Mouse (Mus musculus) C2C12 (cell line): ENCODE results near the gene Dnajc10. TPM values are rescaled to one million over a fixed set of nuclear protein-coding genes. Genes with fewer than 3 reads are reported as not detected.
A peak's percentile ranks its signal among the peaks of the same experiment; 100 is the strongest.

Experiments
- H3K27me3 ChIP-seq: one replicate; pipeline ENCODE4 v1.6.1; 2011; ENCODE audit not compliant: control insufficient read depth, insufficient read depth, insufficient read length
- H3K36me3 ChIP-seq: one replicate; pipeline ENCODE4 v1.6.1; 2011; ENCODE audit not compliant: control insufficient read depth, insufficient read depth
- H3K4me3 ChIP-seq: one replicate; pipeline ENCODE4 v1.5.1; 2011; ENCODE audit warnings: mild to moderate bottlenecking, control low read depth; ENCODE audit not compliant: poor library complexity, insufficient read depth, severe bottlenecking
- H3K79me2 ChIP-seq: one replicate; pipeline ENCODE4 v1.6.1; 2011; ENCODE audit not compliant: control insufficient read depth, insufficient read depth
- H3K79me3 ChIP-seq: one replicate; pipeline ENCODE4 v1.6.1; 2011; ENCODE audit warnings: low read depth, control low read depth
- H3ac ChIP-seq: one replicate; pipeline ENCODE3; 2011; ENCODE audit warnings: low read depth; ENCODE audit not compliant: control insufficient read depth, insufficient read length
- CEBPB ChIP-seq: IDR thresholded peaks from one replicate; pipeline ENCODE4 v1.6.1; 2011; ENCODE audit warnings: low read depth, mild to moderate bottlenecking, control low read depth, moderate library complexity
- CTCF ChIP-seq: IDR thresholded peaks from one replicate; pipeline ENCODE4 v1.5.1; 2011; ENCODE audit not compliant: control insufficient read depth, insufficient read depth, insufficient read length
- FOSL1 ChIP-seq: IDR thresholded peaks from one replicate; pipeline ENCODE4 v1.8.0; 2011; ENCODE audit warnings: mild to moderate bottlenecking, low read length; ENCODE audit not compliant: poor library complexity, insufficient read depth, severe bottlenecking
- MAX ChIP-seq: IDR thresholded peaks from one replicate; pipeline ENCODE4 v1.6.1; 2011; ENCODE audit warnings: mild to moderate bottlenecking, control low read depth
- MYOD1 ChIP-seq: IDR thresholded peaks from one replicate; pipeline ENCODE4 v1.6.1; 2011; ENCODE audit warnings: low read depth; ENCODE audit not compliant: control insufficient read depth, insufficient read length
- MYOG ChIP-seq: IDR thresholded peaks from one replicate; pipeline ENCODE4 v1.6.1; 2011; ENCODE audit not compliant: control insufficient read depth, insufficient read length; ENCODE audit errors: extremely low read depth
- USF1 ChIP-seq: IDR thresholded peaks from one replicate; pipeline ENCODE4 v1.6.1; 2011; ENCODE audit warnings: low read depth, mild to moderate bottlenecking, control low read depth, moderate library complexity
- polyA plus RNA-seq: library from polyadenylated mRNA; unstranded; fragments of >200 nt; fragmentation: generic; extraction: Trizol; gene quantifications from one replicate; pipeline ENCODE4 v1.2.1, GENCODE M21; 2012; ENCODE audit warnings: missing spikeins

Dnajc10 gene
- polyA plus RNA-seq, 1 experiment: 36.5 TPM

- H3K36me3 ChIP-seq: peaks cover 17% of the 10 kb centered on the region
- H3K27me3 ChIP-seq: no peaks in the 10 kb centered on the region
- H3K79me2 ChIP-seq: peaks cover 23% of the 10 kb centered on the region
- peaks cover 8% of the 10 kb centered on the region for H3K79me3 ChIP-seq
- no peak for TF ChIP-seq CEBPB
- TF ChIP-seq MAX: no peak
- TF ChIP-seq MYOG: no peak
- TF ChIP-seq CTCF: no peak
- TF ChIP-seq FOSL1: no peak
- no peak for TF ChIP-seq MYOD1
- TF ChIP-seq USF1: no peak
- H3K4me3 ChIP-seq: peak overlapping the region; percentile 82
- H3ac ChIP-seq: peak overlapping the region; percentile 48
Observed at GRCm38 (mm10) chr2:80314854-80315241, 418 bp upstream of the Dnajc10 start.

- H3K36me3 ChIP-seq: peaks cover 85% of the 10 kb centered on the region
- H3K4me3 ChIP-seq: no peak overlapping the region
- no peak for TF ChIP-seq FOSL1
- TF ChIP-seq USF1: no peak
- TF ChIP-seq MYOD1: no peak
- TF ChIP-seq MAX: no peak
- no peak for TF ChIP-seq CEBPB
- no peak for TF ChIP-seq MYOG
- no peak for TF ChIP-seq CTCF
Observed at GRCm38 (mm10) chr2:80322878-80323277, 7.6 kb downstream of the Dnajc10 start.

GRCm38 (mm10) chr2:80325779-80326178 lies 10.5 kb downstream of the Dnajc10 start:
- TF ChIP-seq CEBPB (no peak), FOSL1 (no peak), CTCF (no peak), MAX (no peak), MYOD1 (no peak), MYOG (no peak), USF1 (no peak)
- H3K27me3 ChIP-seq: no peaks in the 10 kb centered on the region
- no peaks in the 10 kb centered on the region for H3K79me3 ChIP-seq
- no peak overlapping the region for H3K4me3 ChIP-seq
- H3K36me3 ChIP-seq: peaks cover 91% of the 10 kb centered on the region
- no peak overlapping the region for H3ac ChIP-seq
- H3K79me2 ChIP-seq: peaks cover 5% of the 10 kb centered on the region

More at GRCm38 (mm10) chr2:80322878-80323277, 7.6 kb downstream of the Dnajc10 start:
- H3ac ChIP-seq: no peak overlapping the region
- H3K27me3 ChIP-seq: no peaks in the 10 kb centered on the region
- no peaks in the 10 kb centered on the region for H3K79me3 ChIP-seq
- H3K79me2 ChIP-seq: no peaks in the 10 kb centered on the region

GRCm38 (mm10) chr2:80327272-80327671 lies 12.0 kb downstream of the Dnajc10 start:
- Histone ChIP-seq H3K79me2 (peaks cover 5% of the 10 kb centered on the region), H3K4me3 (no peak overlapping the region), H3K27me3 (no peaks in the 10 kb centered on the region), H3ac (no peak overlapping the region), H3K36me3 (peaks cover 85% of the 10 kb centered on the region), H3K79me3 (no peaks in the 10 kb centered on the region)
- TF ChIP-seq MYOD1 (no peak), CTCF (no peak), FOSL1 (no peak), MYOG (no peak), MAX (no peak), CEBPB (no peak), USF1 (no peak)

- Histone ChIP-seq H3K79me3 (no peaks in the 10 kb centered on the region), H3ac (no peak overlapping the region), H3K36me3 (peaks cover 86% of the 10 kb centered on the region), H3K27me3 (no peaks in the 10 kb centered on the region), H3K79me2 (peaks cover 5% of the 10 kb centered on the region), H3K4me3 (no peak overlapping the region)
- TF ChIP-seq FOSL1 (no peak), USF1 (no peak)
Observed at GRCm38 (mm10) chr2:80328961-80329653, 13.8 kb downstream of the Dnajc10 start.

- Histone ChIP-seq H3ac (no peak overlapping the region), H3K79me3 (no peaks in the 10 kb centered on the region), H3K4me3 (no peak overlapping the region), H3K27me3 (no peaks in the 10 kb centered on the region), H3K36me3 (peaks cover 97% of the 10 kb centered on the region), H3K79me2 (no peaks in the 10 kb centered on the region)
- TF ChIP-seq MAX (no peak), CTCF (no peak), MYOD1 (no peak), MYOG (no peak), CEBPB (no peak), FOSL1 (no peak), USF1 (no peak)
Observed at GRCm38 (mm10) chr2:80340537-80340936, 25.3 kb downstream of the Dnajc10 start.
